Mouse (Mus musculus) splenic B cell, adult 2 months (primary cell): ENCODE results near the gene Sipa1l2.
A peak's percentile ranks its signal among the peaks of the same experiment; 100 is the strongest.

Experiments used
- DNase-seq: peaks from one replicate; pipeline ENCODE4 v3.0.0-alpha.2; 2011; ENCODE audit warnings: low read depth, low spot score
- H3K27me3 ChIP-seq: 2 replicates; pipeline ENCODE4 v1.6.1; 2012; ENCODE audit warnings: mild to moderate bottlenecking, low read length, moderate library complexity, mixed read lengths; ENCODE audit not compliant: control insufficient read depth, poor library complexity, insufficient read depth, severe bottlenecking
- H3K36me3 ChIP-seq: 2 replicates; pipeline ENCODE4 v1.6.1; 2012; ENCODE audit warnings: mild to moderate bottlenecking, low read length, moderate library complexity, mixed read lengths; ENCODE audit not compliant: control insufficient read depth, poor library complexity, insufficient read depth, severe bottlenecking

Sipa1l2 gene

GRCm38 (mm10) chr8:125562878-125563277 is 6.7 kb downstream of the Sipa1l2 start:
- no peak for DNase-seq
- H3K36me3 ChIP-seq: no peaks in the 10 kb centered on the region
- H3K27me3 ChIP-seq: no peaks in the 10 kb centered on the region

GRCm38 (mm10) chr8:125560825-125561490 is 8.7 kb downstream of the Sipa1l2 start:
- no peak for DNase-seq
- Histone ChIP-seq H3K27me3 (no peaks in the 10 kb centered on the region), H3K36me3 (no peaks in the 10 kb centered on the region)

- Histone ChIP-seq H3K27me3 (no peaks in the 10 kb centered on the region), H3K36me3 (no peaks in the 10 kb centered on the region)
- DNase-seq: peak; percentile 74
Observed at GRCm38 (mm10) chr8:125559066-125559653, 10.4 kb downstream of the Sipa1l2 start.

GRCm38 (mm10) chr8:125558109-125559065 is 11.2 kb downstream of the Sipa1l2 start:
- Histone ChIP-seq H3K27me3 (no peaks in the 10 kb centered on the region), H3K36me3 (no peaks in the 10 kb centered on the region)
- DNase-seq: peak; percentile 96

- no peaks in the 10 kb centered on the region for H3K36me3 ChIP-seq
- DNase-seq: peak; percentile 39
- H3K27me3 ChIP-seq: no peaks in the 10 kb centered on the region
Observed at GRCm38 (mm10) chr8:125557391-125558108, 12.1 kb downstream of the Sipa1l2 start.

GRCm38 (mm10) chr8:125556706-125557105 is 12.9 kb downstream of the Sipa1l2 start:
- no peak for DNase-seq
- Histone ChIP-seq H3K27me3 (no peaks in the 10 kb centered on the region), H3K36me3 (no peaks in the 10 kb centered on the region)

- Histone ChIP-seq H3K27me3 (no peaks in the 10 kb centered on the region), H3K36me3 (no peaks in the 10 kb centered on the region)
- DNase-seq: no peak
Observed at GRCm38 (mm10) chr8:125550567-125550966, 19.0 kb downstream of the Sipa1l2 start.

- Histone ChIP-seq H3K36me3 (no peaks in the 10 kb centered on the region), H3K27me3 (no peaks in the 10 kb centered on the region)
- DNase-seq: no peak
Observed at GRCm38 (mm10) chr8:125547296-125547695, 22.3 kb downstream of the Sipa1l2 start.

GRCm38 (mm10) chr8:125545866-125546265 is 23.7 kb downstream of the Sipa1l2 start:
- Histone ChIP-seq H3K36me3 (no peaks in the 10 kb centered on the region), H3K27me3 (no peaks in the 10 kb centered on the region)
- no peak for DNase-seq

GRCm38 (mm10) chr8:125542893-125543613 is 26.6 kb downstream of the Sipa1l2 start:
- peak; percentile 28 for DNase-seq
- Histone ChIP-seq H3K36me3 (no peaks in the 10 kb centered on the region), H3K27me3 (no peaks in the 10 kb centered on the region)

- DNase-seq: no peak
- Histone ChIP-seq H3K27me3 (no peaks in the 10 kb centered on the region), H3K36me3 (no peaks in the 10 kb centered on the region)
Observed at GRCm38 (mm10) chr8:125539056-125540013, 30.3 kb downstream of the Sipa1l2 start.

GRCm38 (mm10) chr8:125538265-125538664 is 31.3 kb downstream of the Sipa1l2 start:
- no peaks in the 10 kb centered on the region for H3K36me3 ChIP-seq
- H3K27me3 ChIP-seq: no peaks in the 10 kb centered on the region
- no peak for DNase-seq

GRCm38 (mm10) chr8:125533709-125534108 is 35.9 kb downstream of the Sipa1l2 start:
- no peak for DNase-seq
- no peaks in the 10 kb centered on the region for H3K27me3 ChIP-seq
- no peaks in the 10 kb centered on the region for H3K36me3 ChIP-seq
